Mouse (Mus musculus) G1E-ER4 (cell line): ENCODE data around the gene Flnb. TPM values are rescaled to one million over a fixed set of nuclear protein-coding genes. Genes with fewer than 3 reads are reported as not detected.

ENCODE experiments used
- GATA1 ChIP-seq: IDR thresholded peaks from one replicate; pipeline ENCODE4 v1.8.0; 2012; ENCODE audit warnings: low read length, inconsistent platforms
- polyA plus RNA-seq: library from polyadenylated mRNA; stranded (reverse); fragments of >175 nt; gene quantifications from 2 replicates; pipeline ENCODE4 v1.2.3, GENCODE M21; 2012

Gene Flnb
- 5.9 and 8.2 TPM in 2 replicates for polyA plus RNA-seq

- no peak for TF ChIP-seq GATA1
Observed at GRCm38 (mm10) chr14:7817770-7818462, at the start of gene Flnb. Gene Flnb (plus strand): TSS chr14:7817957.

DNA sequence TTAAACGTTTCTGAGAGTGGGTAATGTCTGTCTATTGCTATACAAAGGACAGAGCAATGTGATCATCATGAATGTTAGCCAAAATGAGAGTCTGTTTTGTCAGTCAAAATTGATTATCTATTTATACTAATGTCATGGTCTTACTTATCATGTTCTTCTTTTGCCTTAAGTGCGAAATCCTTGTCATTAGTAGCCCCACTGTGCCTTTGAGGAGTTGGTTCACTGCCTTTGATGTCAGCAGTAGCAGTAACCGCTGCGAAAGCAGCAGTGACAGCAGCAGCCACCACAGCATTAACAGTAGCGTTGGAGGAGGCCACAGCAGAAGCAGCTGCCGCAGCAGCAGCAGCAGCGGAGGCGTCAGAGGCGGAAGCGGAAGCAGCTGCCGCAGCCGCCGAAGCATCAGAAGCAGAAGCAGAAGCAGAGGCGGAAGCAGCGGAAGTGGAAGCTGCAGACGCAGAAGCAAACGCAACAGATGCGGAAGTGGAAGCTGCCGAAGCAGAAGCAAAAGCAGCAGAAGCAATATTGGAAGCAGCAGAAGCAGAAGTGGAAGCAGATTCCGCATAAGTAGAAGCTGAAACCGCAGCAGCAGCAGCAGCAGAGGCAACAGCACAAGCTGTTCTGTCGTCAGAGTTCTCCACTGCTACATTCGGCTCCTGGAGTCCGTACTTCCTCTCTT lies 43.9 kb upstream of the Flnb start:
- no peak for TF ChIP-seq GATA1

DNA sequence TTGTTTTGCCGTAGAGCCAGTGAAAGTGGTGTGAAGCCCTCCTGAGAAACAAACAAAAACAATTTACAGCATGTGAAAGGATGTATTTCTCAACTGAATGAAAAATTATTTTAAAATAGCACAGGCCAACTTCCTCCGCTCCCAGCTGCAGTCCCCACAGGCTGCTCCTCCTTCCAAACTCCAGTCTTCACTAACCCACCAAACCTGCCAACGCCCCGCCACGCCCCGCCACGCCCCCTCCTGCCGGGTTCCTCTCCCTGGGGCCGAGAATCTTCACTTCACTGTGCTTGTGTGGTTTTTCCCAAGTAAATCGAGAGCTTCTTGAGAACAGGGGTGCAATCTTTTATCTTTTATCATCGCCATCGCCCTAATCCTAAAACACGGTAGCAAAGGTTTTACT lies 31.7 kb upstream of the Flnb start:
- no peak for TF ChIP-seq GATA1

GRCm38 (mm10) chr14:7789266-7790030 lies 28.3 kb upstream of the Flnb start:
- no peak for TF ChIP-seq GATA1

GRCm38 (mm10) chr14:7791061-7791531 lies 26.7 kb upstream of the Flnb start:
- no peak for TF ChIP-seq GATA1

- TF ChIP-seq GATA1: no peak
Observed at GRCm38 (mm10) chr14:7791532-7792159, 26.1 kb upstream of the Flnb start, which contains the start of gene Gm26661. Gene Gm26661 (plus strand): TSS chr14:7791587.

DNA sequence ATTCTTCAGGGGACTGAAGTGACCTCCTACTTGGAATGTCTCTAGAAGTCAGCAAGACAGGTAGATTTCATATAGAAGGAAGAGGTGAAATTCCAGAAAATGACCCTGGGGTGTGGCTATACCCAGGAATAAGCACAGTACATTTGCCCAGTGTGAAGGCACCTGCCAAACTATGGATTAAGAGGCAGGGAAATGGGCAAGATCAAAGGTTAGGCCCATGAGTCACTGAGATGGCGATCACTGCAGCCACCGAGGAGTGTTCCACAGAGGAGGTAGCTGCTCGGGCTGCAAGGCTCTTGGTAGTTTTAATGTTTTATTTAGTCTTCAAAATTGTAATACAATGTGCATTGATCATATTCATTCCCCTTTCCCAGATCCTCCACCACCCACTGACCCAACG lies 21.8 kb upstream of the Flnb start:
- no peak for TF ChIP-seq GATA1

DNA sequence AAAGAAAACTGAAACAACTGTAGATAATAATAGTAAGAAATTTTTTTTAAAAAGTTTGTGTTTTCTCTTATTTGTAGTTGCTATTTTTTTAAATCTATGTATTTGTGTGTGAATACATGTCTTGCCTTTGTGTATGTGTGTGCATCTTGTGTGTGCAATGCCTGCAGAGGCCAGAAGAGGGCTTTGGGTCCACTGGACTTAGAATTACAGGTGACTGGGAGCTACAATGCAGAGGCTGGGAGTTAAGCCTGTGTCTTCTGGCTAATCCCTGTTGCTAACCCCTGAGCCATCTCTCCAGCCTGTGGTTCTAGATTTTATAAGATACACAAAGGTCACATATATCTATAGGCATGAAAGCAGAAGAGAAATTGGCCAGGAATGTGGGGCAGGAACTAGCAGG lies 17.1 kb upstream of the Flnb start:
- TF ChIP-seq GATA1: no peak

- TF ChIP-seq GATA1: no peak
Observed at GRCm38 (mm10) chr14:7801831-7802230, 15.9 kb upstream of the Flnb start.

DNA sequence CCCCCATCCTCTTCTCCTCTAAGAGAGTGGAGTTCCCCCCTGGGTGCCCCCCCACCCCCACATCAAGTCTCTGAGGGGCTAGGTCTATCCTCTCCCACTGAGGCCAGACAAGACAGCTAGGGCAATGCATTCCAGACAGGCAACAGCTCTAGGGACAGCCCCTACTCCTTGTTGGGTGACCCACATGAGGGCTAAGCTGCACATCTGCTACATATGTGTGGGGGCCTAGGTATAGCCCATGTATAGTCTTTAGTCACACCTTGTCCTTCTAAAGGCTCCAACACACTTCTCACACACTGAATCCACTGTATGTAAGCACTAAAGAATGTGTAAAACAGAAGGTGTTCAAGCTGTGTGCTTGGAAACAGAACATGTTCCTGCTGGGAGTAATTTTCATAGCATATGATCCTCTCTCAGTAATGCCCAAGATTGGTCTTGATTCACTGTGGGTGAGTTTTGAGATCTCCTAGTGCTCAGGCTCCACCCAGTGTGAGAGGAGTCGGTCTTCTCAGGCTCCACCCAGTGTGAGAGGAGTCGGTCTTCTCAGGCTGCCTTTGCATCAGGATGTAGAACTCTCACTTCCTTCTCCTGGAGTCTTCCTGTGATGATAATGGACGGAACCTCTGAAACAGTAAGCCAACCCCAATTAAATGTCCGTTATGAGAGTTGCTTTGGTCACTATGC lies 13.7 kb upstream of the Flnb start:
- TF ChIP-seq GATA1: no peak

DNA sequence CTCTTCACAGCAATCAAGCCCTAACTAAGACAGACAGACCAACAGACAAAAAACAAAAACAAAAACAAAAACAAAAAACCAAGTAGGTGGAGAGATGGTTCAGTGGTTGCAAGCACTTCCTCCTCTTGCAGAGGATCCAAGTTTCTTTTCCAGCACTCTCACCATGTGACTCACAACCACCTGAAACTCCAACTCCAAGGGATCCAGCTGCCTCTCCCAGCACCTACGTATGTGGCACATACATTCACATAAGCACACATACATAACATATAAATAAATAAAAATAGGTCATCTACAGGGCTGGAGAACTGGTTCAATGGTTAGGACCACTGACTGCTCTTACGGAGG lies 13.2 kb upstream of the Flnb start:
- TF ChIP-seq GATA1: no peak

GRCm38 (mm10) chr14:7807711-7808110 lies 10.0 kb upstream of the Flnb start:
- TF ChIP-seq GATA1: no peak

- TF ChIP-seq GATA1: no peak
Observed at GRCm38 (mm10) chr14:7808501-7808981, 9.2 kb upstream of the Flnb start.

DNA sequence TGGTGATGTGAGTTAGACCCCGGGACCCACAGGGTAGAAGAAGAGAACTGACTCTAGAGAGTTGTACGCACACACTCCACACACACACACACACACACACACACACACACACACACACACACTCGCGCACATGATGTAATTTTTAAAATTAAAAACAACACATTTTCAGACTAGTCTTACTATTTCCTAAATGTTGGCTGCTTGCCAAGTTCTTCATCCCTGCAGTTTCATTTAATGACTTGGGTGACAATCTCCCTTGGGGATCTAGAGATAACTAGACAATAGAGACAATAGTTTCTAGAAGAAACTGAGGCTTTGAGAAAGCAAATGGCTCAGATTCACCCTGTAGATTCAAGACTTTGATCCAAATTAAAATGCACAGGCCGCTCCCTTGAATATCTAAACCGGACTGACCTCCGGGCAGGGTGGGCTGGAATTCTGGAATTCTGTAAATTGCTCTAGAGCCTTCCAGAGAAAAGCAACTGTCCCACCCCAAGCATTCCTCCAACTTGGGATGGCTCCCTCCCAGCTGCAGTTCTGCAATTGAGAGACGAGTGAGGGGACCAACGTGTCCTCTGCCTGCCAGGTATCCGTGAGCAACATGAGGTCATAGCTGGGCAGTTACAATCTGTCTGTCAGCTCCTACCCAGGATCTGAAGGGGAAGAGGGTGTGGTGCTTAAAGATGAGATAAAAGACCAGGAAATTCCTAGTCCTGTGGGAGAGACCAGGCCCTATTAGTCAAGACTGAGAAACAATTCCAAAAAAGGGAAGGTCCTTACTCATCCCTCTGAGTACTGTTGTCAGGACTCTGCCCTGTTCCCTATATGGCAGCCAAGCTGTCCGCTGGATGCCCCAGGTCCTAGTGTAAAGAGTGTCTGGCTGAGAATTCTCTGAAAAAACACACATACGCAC lies 8.5 kb upstream of the Flnb start:
- TF ChIP-seq GATA1: no peak
